Mouse (Mus musculus) cortical plate, adult 2 months (tissue): ENCODE results near the gene Icam5. TPM values are rescaled to one million over a fixed set of nuclear protein-coding genes. Genes with fewer than 3 reads are reported as not detected.
"Not testable (repeated sequence)": the region's sequence is repeated elsewhere in the genome, so short reads cannot be mapped to it uniquely, and the experiment has no call there.

Experiments used
- H3K27ac ChIP-seq: fragments of 200-500 bp; 2 replicates; pipeline ENCODE4 v1.5.1; 2012; ENCODE audit warnings: low read length, control low read depth, inconsistent platforms; ENCODE audit not compliant: insufficient read depth
- H3K4me1 ChIP-seq: fragments of 200-500 bp; 2 replicates; pipeline ENCODE4 v1.6.1; 2011; ENCODE audit warnings: low read length; ENCODE audit not compliant: control insufficient read depth, insufficient read depth
- H3K4me3 ChIP-seq: fragments of 200-500 bp; 2 replicates; pipeline ENCODE4 v1.5.1; 2011; ENCODE audit warnings: mild to moderate bottlenecking, low read length, control low read depth; ENCODE audit not compliant: insufficient read depth
- CTCF ChIP-seq: fragments of 200-500 bp; IDR thresholded peaks from 2 replicates; pipeline ENCODE4 v1.5.1; 2011; ENCODE audit warnings: mild to moderate bottlenecking, control low read depth, low read length; ENCODE audit not compliant: insufficient read depth; ENCODE audit errors: extremely low read depth
- POLR2A ChIP-seq: fragments of 200-500 bp; IDR thresholded peaks from 2 replicates; pipeline ENCODE4 v1.6.1; 2011; ENCODE audit warnings: mild to moderate bottlenecking, low read length, control low read depth; ENCODE audit not compliant: insufficient read depth; ENCODE audit errors: extremely low read depth
- polyA plus RNA-seq: library from polyadenylated mRNA; depleted of rRNA; stranded (reverse); fragments of >200 nt; gene quantifications from 2 replicates; pipeline ENCODE4 v1.2.3, GENCODE M21; 2012

Gene Icam5
- polyA plus RNA-seq, 1 experiment: 176 TPM

GRCm38 (mm10) chr9:21033136-21033535 is 1.3 kb downstream of the Icam5 start:
- H3K27ac ChIP-seq: 0 out of 2 replicates have a peak overlapping the region, but pooled peaks have one; percentile 87
- peaks cover 3% of the 10 kb centered on the region; the same call in 1 of the 2 replicates for H3K4me1 ChIP-seq
- TF ChIP-seq POLR2A (peak; percentile 50; the same call in 1 of the 2 replicates), CTCF (no peak)

GRCm38 (mm10) chr9:21034481-21035085 is 2.7 kb downstream of the Icam5 start:
- no peak overlapping the region for H3K27ac ChIP-seq
- peaks cover 3% of the 10 kb centered on the region; the same call in 1 of the 2 replicates for H3K4me1 ChIP-seq
- TF ChIP-seq POLR2A (no peak), CTCF (no peak)
- H3K4me3 ChIP-seq: no peak overlapping the region; the same call in 1 of the 2 replicates

More at GRCm38 (mm10) chr9:21033136-21033535, 1.3 kb downstream of the Icam5 start:
- H3K4me3 ChIP-seq: peak overlapping the region; percentile 79

- Histone ChIP-seq H3K4me1 (peaks cover 7% of the 10 kb centered on the region), H3K4me3 (no peak overlapping the region), H3K27ac (no peak overlapping the region)
- TF ChIP-seq CTCF (no peak), POLR2A (no peak)
These were observed 3.7 kb downstream of the Icam5 start for GRCm38 (mm10) chr9:21035586-21035985.

DNA sequence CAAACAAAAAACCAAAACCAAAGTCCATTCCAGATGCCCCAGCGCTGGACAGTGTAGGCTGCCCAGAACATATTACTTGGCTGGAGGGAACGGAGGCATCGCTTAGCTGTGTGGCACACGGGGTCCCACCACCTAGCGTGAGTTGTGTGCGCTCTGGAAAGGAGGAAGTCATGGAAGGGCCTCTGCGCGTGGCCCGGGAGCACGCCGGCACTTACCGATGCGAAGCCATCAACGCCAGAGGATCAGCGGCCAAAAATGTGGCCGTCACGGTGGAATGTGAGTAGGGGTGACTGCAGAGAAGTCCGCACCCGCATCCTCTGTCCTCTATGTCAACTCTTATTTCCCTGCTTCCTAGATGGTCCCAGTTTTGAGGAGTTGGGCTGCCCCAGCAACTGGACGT is 4.3 kb downstream of the Icam5 start:
- Histone ChIP-seq H3K4me1 (peaks cover 8% of the 10 kb centered on the region), H3K4me3 (no peak overlapping the region), H3K27ac (no peak overlapping the region)
- TF ChIP-seq POLR2A (no peak), CTCF (no peak)

DNA sequence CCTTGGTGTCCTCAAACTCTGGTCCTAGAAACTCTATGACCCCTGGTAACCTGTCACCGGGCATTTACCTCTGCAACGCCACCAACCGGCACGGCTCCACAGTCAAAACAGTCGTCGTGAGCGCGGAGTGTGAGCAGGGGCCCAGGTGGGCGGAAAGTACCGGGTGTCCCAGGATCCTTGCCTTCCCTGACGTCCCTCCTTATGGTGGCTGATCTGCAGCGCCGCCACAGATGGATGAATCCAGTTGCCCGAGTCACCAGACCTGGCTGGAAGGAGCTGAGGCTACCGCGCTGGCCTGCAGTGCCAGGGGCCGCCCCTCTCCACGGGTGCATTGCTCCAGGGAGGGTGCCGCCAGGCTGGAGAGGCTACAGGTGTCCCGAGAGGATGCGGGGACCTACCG is 4.8 kb downstream of the Icam5 start:
- no peak overlapping the region for H3K4me3 ChIP-seq
- H3K4me1 ChIP-seq: peaks cover 8% of the 10 kb centered on the region
- TF ChIP-seq POLR2A: no peak; the same call in 1 of the 2 replicates
- TF ChIP-seq CTCF: no peak
- H3K27ac ChIP-seq: peak overlapping the region; percentile 32

GRCm38 (mm10) chr9:21037481-21037891 is 5.6 kb downstream of the Icam5 start:
- Histone ChIP-seq H3K4me1 (peaks cover 8% of the 10 kb centered on the region), H3K4me3 (0 out of 2 replicates have a peak overlapping the region, but pooled peaks have one; percentile 5), H3K27ac (peak overlapping the region; percentile 51)
- TF ChIP-seq POLR2A: no peak; the same call in 1 of the 2 replicates

DNA sequence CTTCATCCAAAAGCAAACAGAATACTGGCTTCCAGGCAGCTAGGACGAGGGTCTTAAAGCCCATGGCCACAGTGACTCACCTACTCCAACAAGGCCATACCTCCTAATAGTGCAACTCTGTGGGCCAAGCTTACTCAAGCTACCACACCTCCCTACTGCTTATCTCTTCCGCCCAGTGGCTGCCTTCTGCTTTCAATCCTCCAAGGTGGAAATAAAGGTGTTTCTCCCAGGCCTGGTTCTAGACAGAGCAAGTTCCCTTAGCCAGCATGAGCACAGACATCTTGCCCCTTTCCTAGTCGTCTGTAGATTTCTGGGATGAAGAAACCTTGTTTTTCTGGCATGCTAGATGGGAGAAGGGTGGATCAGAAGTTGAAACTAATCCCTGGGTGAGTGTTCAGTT is 7.9 kb downstream of the Icam5 start:
- H3K27ac ChIP-seq: no peak overlapping the region
- H3K4me1 ChIP-seq: peaks cover 8% of the 10 kb centered on the region
- no peak overlapping the region for H3K4me3 ChIP-seq
- TF ChIP-seq CTCF (no peak), POLR2A (no peak)

DNA sequence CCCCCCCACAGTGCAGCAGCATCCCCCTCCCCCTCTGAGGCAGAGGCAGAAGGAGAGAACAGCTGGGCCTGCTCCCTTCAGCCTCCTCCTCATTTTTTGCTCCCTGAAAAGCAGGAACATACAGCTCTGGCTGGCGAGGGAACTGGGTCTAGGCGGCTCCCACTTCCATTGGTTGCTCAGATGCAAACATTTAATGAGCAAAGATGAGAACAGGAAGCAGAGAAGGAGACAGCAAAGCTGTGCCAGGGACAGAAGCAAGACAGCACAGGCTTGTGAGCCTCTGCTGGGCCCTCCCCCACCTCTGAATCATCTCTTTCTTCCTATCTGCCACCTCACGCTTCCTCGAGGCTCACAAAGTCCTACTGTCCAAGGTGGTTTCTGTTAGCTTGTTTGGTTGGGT is 9.4 kb downstream of the Icam5 start:
- Histone ChIP-seq H3K27ac (peak overlapping the region; percentile 87; the same call in 1 of the 2 replicates), H3K4me1 (peaks cover 8% of the 10 kb centered on the region), H3K4me3 (no peak overlapping the region)
- TF ChIP-seq CTCF: no peak
- TF ChIP-seq POLR2A: peak; percentile 67; the same call in 1 of the 2 replicates

DNA sequence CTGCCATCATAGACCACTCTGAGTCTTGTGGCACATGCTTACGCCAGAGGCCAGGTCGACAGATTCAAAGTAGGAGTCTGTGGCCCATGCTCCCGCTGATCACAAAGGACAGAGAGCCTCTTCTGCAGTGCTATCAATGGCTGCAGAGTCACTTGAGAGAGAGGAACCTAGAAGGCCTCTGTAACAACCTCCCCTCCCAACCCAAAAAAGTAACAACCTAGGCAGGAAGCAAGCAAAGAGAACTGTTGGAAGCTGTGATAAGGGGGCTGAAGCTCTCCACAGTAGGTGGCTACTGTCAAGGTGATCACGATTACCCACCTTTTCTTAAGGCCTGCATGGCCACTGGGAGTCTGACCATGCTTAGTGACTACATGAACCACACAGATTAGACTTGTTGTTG is 11.7 kb downstream of the Icam5 start:
- H3K27ac ChIP-seq: no peak overlapping the region
- no peak for TF ChIP-seq CTCF
- TF ChIP-seq POLR2A: no peak
- H3K4me3 ChIP-seq: no peak overlapping the region
- H3K4me1 ChIP-seq: peaks cover 6% of the 10 kb centered on the region

DNA sequence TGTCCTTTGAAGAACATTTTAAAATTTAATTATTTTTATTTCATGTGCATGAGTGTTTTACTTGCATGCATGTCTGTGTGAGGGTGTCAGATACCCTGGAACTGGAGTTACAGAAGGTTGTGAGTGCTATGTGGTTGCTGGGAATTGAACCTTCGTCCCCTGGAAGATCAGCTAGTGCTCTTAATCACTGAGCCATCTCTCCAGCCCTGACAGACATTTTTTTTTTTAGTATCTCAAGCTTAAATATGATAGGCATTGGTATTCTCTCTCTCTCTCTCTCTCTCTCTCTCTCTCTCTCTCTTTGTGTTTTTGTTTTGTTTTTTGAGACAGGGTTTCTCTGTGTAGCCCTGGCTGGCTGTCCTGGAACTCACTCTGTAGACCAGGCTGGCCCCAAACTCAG is 12.9 kb downstream of the Icam5 start:
- not testable (repeated sequence) for H3K4me3 ChIP-seq, H3K4me1 ChIP-seq, H3K27ac ChIP-seq

DNA sequence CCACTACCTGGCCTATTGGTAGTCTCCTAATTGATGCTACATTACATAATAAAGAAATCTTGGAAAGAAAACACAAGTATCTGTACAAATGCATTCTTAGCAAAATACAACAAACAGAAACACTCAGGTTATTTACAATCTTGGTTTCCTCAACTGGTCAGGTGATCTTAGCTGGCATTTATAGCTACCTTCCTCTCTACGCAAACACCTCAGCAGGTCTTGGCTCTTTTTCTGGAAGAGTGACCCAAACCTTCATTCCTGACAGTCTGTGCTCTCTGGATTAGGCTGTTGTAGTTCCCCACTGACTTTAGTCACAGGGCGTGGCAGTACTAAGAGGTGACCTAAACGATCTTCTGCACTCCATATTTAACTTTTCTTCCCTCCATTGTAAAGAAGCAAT is 13.4 kb downstream of the Icam5 start:
- TF ChIP-seq CTCF (no peak), POLR2A (no peak)
- Histone ChIP-seq H3K27ac (no peak overlapping the region), H3K4me3 (no peak overlapping the region), H3K4me1 (peaks cover 6% of the 10 kb centered on the region)
